Mouse (Mus musculus): ENCODE measurements around the gene She. TPM values are rescaled to one million over a fixed set of nuclear protein-coding genes. Genes with fewer than 3 reads are reported as not detected.
"Not testable (repeated sequence)": the region's sequence is repeated elsewhere in the genome, so short reads cannot be mapped to it uniquely, and the experiment has no call there.

Gene She
- total RNA-seq, 2 experiments from 2014 or later, result 3.1 to 3.7 TPM

DNA sequence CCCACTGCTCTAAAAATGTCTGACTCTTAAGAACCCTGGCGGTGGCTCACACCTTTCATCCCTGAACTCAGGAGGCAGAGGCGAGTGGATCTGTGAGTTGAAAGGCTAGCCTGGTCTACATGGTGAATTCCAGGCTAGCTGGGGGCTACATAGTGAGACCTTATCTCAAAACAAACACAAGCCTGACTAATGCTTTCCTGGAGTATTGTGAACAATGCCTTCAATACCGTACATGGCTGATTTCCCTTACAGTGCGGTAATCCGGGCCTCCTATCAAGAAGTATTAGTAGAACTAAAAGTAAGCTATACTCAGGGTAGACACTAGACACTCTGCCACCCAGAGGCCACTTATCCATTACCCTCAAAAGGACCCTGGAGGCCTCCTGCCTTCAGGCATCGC, 16.9 kb downstream of the She start:
- DNase-seq (ENCODE audit: extremely low spot score in 1 of 2, low spot score in 2 of 2), result no peak
- H3K27ac ChIP-seq, result no peak overlapping the region
- H3K4me3 ChIP-seq, result no peak overlapping the region
- intact Hi-C loops (cut with DNase I), result no loop called here
- TF ChIP-seq CTCF (IDR thresholded peaks at IDR 0.05), result no peak

DNA sequence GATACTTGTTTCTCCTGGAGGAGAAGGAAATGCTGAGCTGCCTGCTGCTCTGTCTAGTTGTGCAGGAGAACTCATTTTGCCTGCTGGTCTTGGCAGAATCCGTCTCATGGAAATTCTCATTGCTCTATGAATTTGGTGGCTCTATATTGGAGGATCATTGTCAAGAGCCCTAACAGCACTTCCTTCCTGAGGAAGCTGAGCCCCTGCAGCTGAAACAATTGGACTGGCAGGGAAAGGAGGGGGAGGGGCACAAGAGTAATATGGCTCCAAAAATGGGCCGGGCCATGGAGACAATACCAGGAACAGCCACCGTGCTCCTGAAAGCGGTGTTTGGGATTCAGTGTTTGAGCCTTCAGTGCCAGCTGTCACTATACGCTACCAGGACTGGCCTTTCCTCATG, 22.6 kb downstream of the She start:
- intact Hi-C loops (cut with DNase I), result no loop called here
- peak; percentile 5 for TF ChIP-seq CTCF (IDR thresholded peaks at IDR 0.05)
- DNase-seq (ENCODE audit: extremely low spot score in 1 of 2, low spot score in 2 of 2), result no peak
- Histone ChIP-seq H3K27ac (peak overlapping the region; percentile 44; the same call in 1 of the 2 replicates), H3K4me3 (no peak overlapping the region)

DNA sequence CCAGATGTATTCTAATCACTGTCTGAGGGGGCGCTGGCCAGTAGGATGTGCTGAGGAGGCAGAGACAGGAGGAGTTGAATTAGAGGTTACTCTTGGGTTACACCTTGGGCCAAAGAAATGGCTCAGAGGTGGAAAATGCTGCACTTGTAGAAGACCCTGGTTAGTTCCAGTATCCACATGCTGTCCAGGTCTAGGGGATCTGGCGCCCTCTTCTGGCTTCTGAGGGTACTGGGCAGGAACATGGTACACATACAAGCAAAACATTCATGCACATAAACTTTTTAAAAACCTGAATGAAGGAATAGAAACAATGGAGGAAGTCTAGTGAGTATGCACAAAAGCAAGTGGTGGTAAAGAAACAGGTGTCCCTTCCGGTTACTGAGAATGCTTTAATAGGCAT, 26.2 kb downstream of the She start:
- H3K27ac ChIP-seq, result no peak overlapping the region
- peak; percentile 42 for TF ChIP-seq CTCF (IDR thresholded peaks at IDR 0.05)
- intact Hi-C loops (cut with DNase I), result loop anchor here (2.0 to 5.0 kb wide), 3 partner anchors 145 to 540 kb away; no protein-coding TSS in a partner anchor
- no peak overlapping the region for H3K4me3 ChIP-seq
- no peak for DNase-seq (ENCODE audit: extremely low spot score in 1 of 2, low spot score in 2 of 2)

DNA sequence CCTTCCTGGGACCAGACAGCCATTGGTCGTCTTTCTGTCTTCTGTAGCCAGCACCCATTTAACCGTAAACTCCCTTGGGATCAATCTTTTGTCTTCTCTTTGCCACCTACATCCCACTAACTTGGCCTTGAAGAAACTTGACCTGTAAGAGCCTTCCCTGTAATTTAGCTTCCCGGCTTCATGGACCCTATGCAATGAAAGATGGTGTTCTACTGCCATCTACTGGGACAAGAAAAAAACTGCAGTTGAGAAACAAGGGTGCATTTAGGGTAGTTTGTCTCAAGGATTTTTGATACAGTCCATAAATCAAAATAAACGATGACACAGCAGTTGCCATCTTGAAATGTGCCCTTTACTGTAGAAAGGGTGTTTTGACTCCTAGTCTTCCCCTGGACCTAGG, 27.0 kb downstream of the She start:
- Histone ChIP-seq H3K4me3 (no peak overlapping the region), H3K27ac (peak overlapping the region; percentile 49; the same call in 1 of the 2 replicates)
- no peak for DNase-seq (ENCODE audit: extremely low spot score in 1 of 2, low spot score in 2 of 2)
- intact Hi-C loops (cut with DNase I), result loop anchor here (1.0 to 5.0 kb wide), 6 partner anchors 73 to 541 kb away; no protein-coding TSS in a partner anchor
- peak; percentile 87 for TF ChIP-seq CTCF (IDR thresholded peaks at IDR 0.05)

DNA sequence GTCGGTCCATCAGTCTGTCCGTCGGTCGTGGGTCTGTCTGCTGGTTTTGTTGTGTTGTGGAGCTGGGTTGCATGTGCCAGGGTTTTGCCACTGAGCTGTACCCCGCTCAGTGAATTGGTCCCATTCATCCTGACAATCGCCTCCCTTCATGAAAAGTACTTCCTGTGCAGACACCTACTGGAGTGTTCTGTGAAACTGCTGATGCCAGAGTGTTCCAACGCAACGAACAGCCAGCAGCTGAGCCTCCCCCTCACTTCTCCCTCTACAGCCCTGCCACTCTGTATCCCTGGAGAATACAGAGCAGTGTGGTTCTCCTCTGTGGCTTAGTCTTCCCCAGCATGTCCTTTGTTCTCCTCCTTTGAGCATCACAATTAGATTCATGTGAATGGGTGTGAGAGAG, 27.7 kb downstream of the She start:
- Histone ChIP-seq H3K4me3 (no peak overlapping the region), H3K27ac (peak overlapping the region; percentile 49)
- DNase-seq (ENCODE audit: extremely low spot score in 1 of 2, low spot score in 2 of 2), result peak; percentile 58 to 61
- no peak for TF ChIP-seq CTCF (IDR thresholded peaks at IDR 0.05)
- intact Hi-C loops (cut with DNase I), result loop anchor here (1.0 to 5.0 kb wide), 6 partner anchors 74 to 542 kb away; no protein-coding TSS in a partner anchor

DNA sequence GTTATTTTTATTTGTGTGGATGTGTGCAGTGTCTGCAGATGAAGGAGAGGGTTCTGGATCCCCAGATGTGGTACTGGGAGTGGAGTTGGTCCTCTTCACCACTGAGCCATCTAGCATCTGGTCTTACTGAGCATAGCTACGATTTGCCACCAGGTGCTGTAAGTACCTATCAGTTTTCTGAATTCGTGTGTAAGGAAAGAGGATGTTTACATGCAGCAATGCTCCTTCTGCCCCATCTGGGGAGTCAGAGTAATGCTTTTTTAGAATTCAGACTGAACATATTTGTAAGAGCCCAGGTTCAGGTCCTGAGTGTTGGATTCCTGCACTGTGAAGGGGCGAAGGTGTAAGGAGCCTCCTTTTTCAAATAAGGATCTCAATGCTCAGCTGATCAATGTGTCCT, 28.8 kb downstream of the She start:
- Histone ChIP-seq H3K27ac (no peak overlapping the region), H3K4me3 (no peak overlapping the region)
- no peak; the same call in 1 of the 2 replicates for TF ChIP-seq CTCF (IDR thresholded peaks at IDR 0.05)
- intact Hi-C loops (cut with DNase I), result loop anchor here (2.0 to 5.0 kb wide), 4 partner anchors 148 to 543 kb away; no protein-coding TSS in a partner anchor
- DNase-seq (ENCODE audit: extremely low spot score in 1 of 2, low spot score in 2 of 2), result no peak

DNA sequence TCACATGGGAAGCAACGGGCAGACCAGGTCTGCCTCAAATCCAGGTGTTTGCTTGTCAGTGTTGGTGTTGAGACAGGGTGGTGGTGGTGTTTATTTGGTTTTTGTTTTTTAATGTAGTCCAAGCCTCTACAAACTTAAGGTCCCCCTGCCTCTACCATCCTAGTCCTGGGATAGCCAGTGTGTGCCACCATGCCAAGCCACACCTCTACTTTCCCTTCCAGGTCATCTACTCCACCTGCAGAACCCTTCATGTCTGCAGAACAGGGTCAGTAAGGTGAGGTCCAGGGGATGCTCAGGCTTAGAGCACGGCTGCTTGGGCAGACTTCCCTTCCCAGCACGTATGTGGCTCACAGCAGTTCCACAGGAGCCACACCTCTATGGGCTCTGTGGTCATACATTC, 29.2 kb downstream of the She start:
- DNase-seq (ENCODE audit: extremely low spot score in 1 of 2, low spot score in 2 of 2), result no peak
- peak overlapping the region; percentile 20; the same call in 1 of the 2 replicates for H3K27ac ChIP-seq
- TF ChIP-seq CTCF (IDR thresholded peaks at IDR 0.05), result no peak
- intact Hi-C loops (cut with DNase I), result no loop called here
- no peak overlapping the region for H3K4me3 ChIP-seq

DNA sequence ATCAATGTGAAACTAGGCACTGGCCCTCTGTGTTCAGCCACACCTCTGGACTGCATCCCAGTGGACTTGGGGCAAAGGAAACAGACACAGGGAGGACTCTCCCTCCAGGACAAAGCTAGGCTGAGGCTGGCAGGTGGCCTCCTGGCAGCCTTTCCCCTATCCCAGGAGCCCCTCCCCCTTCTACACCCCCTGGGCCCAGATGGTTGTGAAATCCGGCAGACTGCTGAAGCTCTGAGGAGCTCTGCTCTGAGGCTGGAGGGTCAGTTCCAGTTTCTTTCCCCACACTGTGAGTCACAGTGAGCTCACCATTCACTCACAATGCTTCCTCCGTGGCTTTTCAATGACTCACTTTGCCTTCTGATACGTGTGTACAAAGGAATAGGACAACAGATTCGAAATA, 29.9 kb downstream of the She start:
- intact Hi-C loops (cut with DNase I), result no loop called here
- TF ChIP-seq CTCF (IDR thresholded peaks at IDR 0.05), result no peak
- Histone ChIP-seq H3K27ac (0 out of 2 replicates have a peak overlapping the region, but pooled peaks have one; percentile 5), H3K4me3 (no peak overlapping the region)
- DNase-seq (ENCODE audit: extremely low spot score in 1 of 2, low spot score in 2 of 2), result peak; percentile 33 to 49

DNA sequence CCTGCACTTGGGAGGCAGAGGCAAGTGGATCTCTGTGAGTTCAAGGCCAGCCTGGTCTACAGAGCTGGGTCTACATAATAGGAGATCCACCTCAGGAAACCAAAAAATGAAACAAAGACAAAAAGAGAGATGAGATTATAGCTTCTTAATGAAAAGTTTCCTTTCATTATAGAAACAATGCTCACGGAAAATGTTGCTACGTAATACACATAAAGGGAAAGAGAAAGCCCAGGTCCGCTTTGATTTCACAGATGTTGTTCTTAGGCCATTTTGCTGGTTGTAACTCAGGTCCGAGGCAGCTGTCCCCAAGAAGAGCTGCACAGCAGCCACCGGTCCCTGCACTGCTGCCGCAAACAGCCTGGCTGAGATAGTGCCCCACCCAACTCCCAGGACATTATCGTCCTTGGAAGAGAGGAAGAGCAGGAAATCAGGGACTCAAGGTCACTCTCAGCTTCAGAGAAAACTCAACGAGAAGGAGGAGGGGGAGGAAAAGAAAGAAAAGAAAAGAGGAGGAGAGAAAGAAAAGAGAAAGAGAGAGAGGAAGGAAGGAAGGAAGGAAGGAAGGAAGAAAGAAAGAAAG, 31.1 kb downstream of the She start:
- H3K4me3 ChIP-seq, result no peak overlapping the region
- no peak for TF ChIP-seq CTCF (IDR thresholded peaks at IDR 0.05)
- no peak overlapping the region for H3K27ac ChIP-seq
- DNase-seq (ENCODE audit: extremely low spot score in 1 of 2, low spot score in 2 of 2), result no peak
- intact Hi-C loops (cut with DNase I), result no loop called here

DNA sequence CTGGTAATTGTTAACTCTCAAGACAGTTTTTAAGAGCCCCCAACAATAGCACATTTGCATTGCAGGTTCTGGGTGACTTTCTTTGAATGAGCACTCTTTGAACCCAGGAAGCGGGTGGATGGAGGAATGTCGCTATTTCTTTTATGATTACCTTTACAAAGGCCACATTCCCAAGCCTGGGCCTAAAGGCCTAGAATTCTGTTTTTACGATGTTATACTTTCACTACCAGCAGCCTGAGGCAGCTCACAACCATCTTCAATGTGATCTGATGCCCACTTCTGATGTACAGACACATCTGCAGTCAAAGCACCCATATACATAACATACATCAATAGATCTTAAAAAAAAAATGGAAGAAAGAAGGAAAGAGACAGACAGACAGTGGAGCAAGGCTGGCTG, 32.1 kb downstream of the She start:
- H3K4me3 ChIP-seq; intact Hi-C loops (cut with DNase I); H3K27ac ChIP-seq; DNase-seq (ENCODE audit: extremely low spot score in 1 of 2, low spot score in 2 of 2): not testable (repeated sequence)

DNA sequence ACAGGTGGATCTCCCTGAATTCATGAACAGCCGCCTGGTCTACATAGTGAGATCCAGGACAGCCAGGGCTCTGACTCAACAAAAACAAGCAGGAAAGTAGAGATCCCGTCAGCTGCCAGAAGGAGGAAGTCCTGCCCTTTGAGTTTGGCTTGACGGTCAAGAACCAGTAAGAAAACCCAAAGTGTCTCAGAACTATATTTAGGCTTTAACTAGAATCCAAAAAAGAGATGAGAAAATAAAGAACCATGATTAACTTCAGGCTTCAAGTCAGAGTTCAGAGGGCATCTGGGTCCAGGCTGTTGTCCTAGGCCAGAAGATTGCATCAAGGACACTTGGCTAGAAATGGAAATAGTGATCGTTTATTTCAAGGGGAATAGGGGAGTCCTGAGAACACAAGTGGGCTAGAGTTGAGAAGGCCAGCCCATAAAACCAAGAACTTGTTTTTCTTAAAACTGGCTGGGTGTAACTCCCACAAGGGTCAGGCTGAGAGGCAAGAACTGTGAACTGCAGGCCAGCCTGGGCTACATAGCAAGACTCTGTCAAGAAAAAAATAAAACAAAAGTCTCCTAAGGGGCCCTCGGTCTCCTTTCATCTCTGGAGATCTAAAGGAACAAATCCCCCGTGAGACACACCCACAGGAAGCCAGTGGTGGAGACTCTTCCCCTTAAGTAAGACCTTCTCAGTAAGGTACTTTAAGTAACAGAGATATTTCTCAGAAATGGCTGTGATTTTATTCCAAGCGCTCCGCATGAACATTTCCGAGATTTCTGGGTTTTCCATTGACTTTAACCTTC, 32.7 kb downstream of the She start:
- H3K27ac ChIP-seq, result peak overlapping the region; percentile 45; the same call in 1 of the 2 replicates
- DNase-seq (ENCODE audit: extremely low spot score in 1 of 2, low spot score in 2 of 2), result no peak
- TF ChIP-seq CTCF (IDR thresholded peaks at IDR 0.05), result peak; percentile 14
- H3K4me3 ChIP-seq, result no peak overlapping the region
- intact Hi-C loops (cut with DNase I), result no loop called here

DNA sequence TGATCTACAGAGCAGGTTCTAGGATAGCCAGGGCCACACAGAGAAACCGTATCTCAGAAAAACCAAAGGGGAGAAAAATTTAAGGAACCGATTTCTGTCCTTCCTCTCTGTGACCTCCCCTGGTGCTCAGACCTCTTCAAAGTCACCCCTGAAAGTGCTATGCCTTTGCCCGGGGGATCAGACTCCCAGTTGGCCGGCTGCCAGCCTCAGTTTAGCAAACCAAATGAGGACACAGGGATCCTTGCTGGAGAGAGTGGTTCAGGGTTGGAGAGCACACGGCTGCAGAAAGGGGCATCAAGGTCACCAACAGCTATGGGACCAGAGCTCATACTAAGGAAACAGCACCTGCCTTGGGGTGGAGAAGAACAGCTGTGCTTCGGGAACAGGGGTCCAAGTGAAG, 33.9 kb downstream of the She start:
- TF ChIP-seq CTCF (IDR thresholded peaks at IDR 0.05), result no peak
- H3K27ac ChIP-seq, result peak overlapping the region; percentile 4; the same call in 1 of the 2 replicates
- no peak for DNase-seq (ENCODE audit: extremely low spot score in 1 of 2, low spot score in 2 of 2)
- intact Hi-C loops (cut with DNase I), result no loop called here
- no peak overlapping the region for H3K4me3 ChIP-seq

All from left cerebral cortex, adult 2 months (tissue).